In genomic region chr12:40139484-40140245, GRCm38 (mm10) we compare ENCODE assay signal across 26 mouse cellular contexts. TPM values are rescaled to one million over a fixed set of nuclear protein-coding genes. Genes with fewer than 3 reads are reported as not detected.
A peak's percentile ranks its signal among the peaks of the same experiment; 100 is the strongest.
DNase-seq lines count a peak whose midpoint lies in the region; ATAC-seq and TF ChIP-seq lines count a peak whose summit lies in the region.
"Had no signal": no experiment of that assay in that cellular context is flagged by ENCODE, and none has a peak within 500 bp of the region (broad histone marks: within the 10 kb centered on the region; RNA-seq: fewer than 3 reads in every experiment).

No protein-coding gene starts in this region.

- H3K27ac ChIP-seq in kidney, embryonic 14.5 days (ENCODE audit: low read depth, low read length), result no peak overlapping the region
- no peak overlapping the region for H3K27ac ChIP-seq in kidney, postnatal 0 days
- H3K27ac ChIP-seq in intestine, embryonic 15.5 days, result peak overlapping the region; percentile 13; the same call in 1 of the 2 replicates
- 0 out of 2 replicates have a peak overlapping the region, but pooled peaks have one; percentile 10 for H3K27ac ChIP-seq in intestine, postnatal 0 days (ENCODE audit: low read depth, low read length)
- H3K27ac ChIP-seq: forebrain, embryonic 10.5 days; forebrain, embryonic 13.5 days; heart, adult 2 months; heart, embryonic 10.5 days; heart, embryonic 13.5 days; hindbrain, embryonic 10.5 days; hindbrain, embryonic 13.5 days had no signal

- no peak overlapping the region for H3K9ac ChIP-seq in kidney, embryonic 14.5 days (ENCODE audit: low read depth, low read length)
- no peak overlapping the region for H3K9ac ChIP-seq in kidney, postnatal 0 days (ENCODE audit: low read depth, low read length)
- H3K9ac ChIP-seq in intestine, embryonic 15.5 days, result no peak overlapping the region
- H3K9ac ChIP-seq in intestine, postnatal 0 days (ENCODE audit: low read depth, low read length), result no peak overlapping the region
- H3K9ac ChIP-seq: forebrain, embryonic 13.5 days; heart, embryonic 13.5 days; hindbrain, embryonic 13.5 days had no signal

- H3K27me3 ChIP-seq in kidney, embryonic 14.5 days (ENCODE audit: control insufficient read depth, insufficient read depth, low read length), result no peaks in the 10 kb centered on the region
- no peaks in the 10 kb centered on the region for H3K27me3 ChIP-seq in kidney, postnatal 0 days (ENCODE audit: insufficient read depth, low read length)
- no peaks in the 10 kb centered on the region for H3K27me3 ChIP-seq in intestine, embryonic 15.5 days (replicated peaks)
- H3K27me3 ChIP-seq in intestine, postnatal 0 days (replicated peaks; ENCODE audit: control insufficient read depth, insufficient read depth, low read length), result no peaks in the 10 kb centered on the region
- H3K27me3 ChIP-seq: CH12.LX; hindbrain, embryonic 13.5 days; Patski had no signal

- 0 out of 2 replicates have a peak, but pooled peaks have one; percentile 20 for ATAC-seq in kidney, embryonic 14.5 days (ENCODE audit: low FRiP score, low TSS enrichment)
- ATAC-seq in kidney, postnatal 0 days (replicated peaks; ENCODE audit: low FRiP score, low read depth), result no peak
- ATAC-seq in intestine, embryonic 15.5 days, result peak; percentile 90
- ATAC-seq in intestine, postnatal 0 days, result peak; percentile 90
- ATAC-seq: forebrain, embryonic 13.5 days; forebrain, embryonic 16.5 days; Patski had no signal

- 69% methylated on average over 8 of the region's 8 CpGs for WGBS in kidney, embryonic 14.5 days
- 65% methylated on average over 8 of the region's 8 CpGs for WGBS in kidney, postnatal 0 days
- WGBS in intestine, embryonic 15.5 days, result 64% methylated on average over 8 of the region's 8 CpGs
- 44% methylated on average over 8 of the region's 8 CpGs for WGBS in intestine, postnatal 0 days

- TF ChIP-seq CTCF in kidney, postnatal 0 days (IDR thresholded peaks at IDR 0.05; ENCODE audit: low read depth), result no peak
- no peak for TF ChIP-seq CTCF in intestine, postnatal 0 days (IDR thresholded peaks at IDR 0.05; ENCODE audit: low read depth)

- H3K4me1 ChIP-seq in kidney, embryonic 14.5 days (ENCODE audit: control insufficient read depth, insufficient read depth, low read length), result no peaks in the 10 kb centered on the region
- no peaks in the 10 kb centered on the region for H3K4me1 ChIP-seq in kidney, postnatal 0 days (replicated peaks; ENCODE audit: insufficient read depth, low read length)
- H3K4me1 ChIP-seq in intestine, embryonic 15.5 days (replicated peaks), result no peaks in the 10 kb centered on the region
- H3K4me1 ChIP-seq in intestine, postnatal 0 days (replicated peaks; ENCODE audit: control insufficient read depth, insufficient read depth, low read length), result no peaks in the 10 kb centered on the region
- H3K4me1 ChIP-seq: forebrain, embryonic 10.5 days; forebrain, embryonic 13.5 days; heart, embryonic 10.5 days; heart, embryonic 13.5 days; hindbrain, embryonic 10.5 days; hindbrain, embryonic 13.5 days had no signal

- no peak overlapping the region for H3K4me3 ChIP-seq in kidney, embryonic 14.5 days (ENCODE audit: low read length)
- H3K4me3 ChIP-seq in kidney, postnatal 0 days (replicated peaks; ENCODE audit: low read depth, low read length), result no peak overlapping the region
- no peak overlapping the region for H3K4me3 ChIP-seq in intestine, embryonic 15.5 days (replicated peaks)
- H3K4me3 ChIP-seq in intestine, postnatal 0 days (ENCODE audit: low read depth, low read length), result no peak overlapping the region
- H3K4me3 ChIP-seq: forebrain, embryonic 10.5 days; forebrain, embryonic 13.5 days; heart, adult 2 months; heart, embryonic 10.5 days; heart, embryonic 13.5 days; hindbrain, embryonic 10.5 days; hindbrain, embryonic 13.5 days had no signal

- no peaks in the 10 kb centered on the region for H3K9me3 ChIP-seq in kidney, embryonic 14.5 days (ENCODE audit: control insufficient read depth, low read length)
- no peaks in the 10 kb centered on the region for H3K9me3 ChIP-seq in kidney, postnatal 0 days (replicated peaks; ENCODE audit: low read length)
- no peaks in the 10 kb centered on the region for H3K9me3 ChIP-seq in intestine, embryonic 15.5 days
- H3K9me3 ChIP-seq in intestine, postnatal 0 days (ENCODE audit: control insufficient read depth), result no peaks in the 10 kb centered on the region
- H3K9me3 ChIP-seq: forebrain, embryonic 10.5 days; forebrain, embryonic 13.5 days; G1E; heart, embryonic 10.5 days; heart, embryonic 13.5 days; hindbrain, embryonic 10.5 days; hindbrain, embryonic 13.5 days had no signal

- no peak for DNase-seq in kidney, adult 11 months
- peak; percentile 11 for DNase-seq in kidney, postnatal 0 days (ENCODE audit: low spot score)
- DNase-seq in kidney, adult 8-10 months, result no peak
- DNase-seq in heart, postnatal 4 days, result no peak
- DNase-seq: adrenal gland, postnatal 10 days; adrenal gland, postnatal 36 days; cerebellum, adult 18-20 months; cerebellum, adult 9-10 months; cerebellum, postnatal 14 days; gastrocnemius, postnatal 10 days; gastrocnemius, postnatal 36 days; heart, adult 2 months had no signal

- H3K4me2 ChIP-seq in kidney, embryonic 14.5 days (replicated peaks; ENCODE audit: low read depth, low read length), result no peak overlapping the region
- no peak overlapping the region for H3K4me2 ChIP-seq in kidney, postnatal 0 days (ENCODE audit: low read length)
- no peak overlapping the region for H3K4me2 ChIP-seq in intestine, embryonic 15.5 days (replicated peaks)
- peak overlapping the region; percentile 1; the same call in 1 of the 2 replicates for H3K4me2 ChIP-seq in intestine, postnatal 0 days (replicated peaks; ENCODE audit: low read depth)
- H3K4me2 ChIP-seq: forebrain, embryonic 13.5 days; heart, embryonic 13.5 days; hindbrain, embryonic 13.5 days had no signal

- no peaks in the 10 kb centered on the region for H3K36me3 ChIP-seq in kidney, embryonic 14.5 days (ENCODE audit: control insufficient read depth, insufficient read depth, low read length)
- H3K36me3 ChIP-seq in kidney, postnatal 0 days (ENCODE audit: insufficient read depth, low read length), result no peaks in the 10 kb centered on the region
- no peaks in the 10 kb centered on the region for H3K36me3 ChIP-seq in intestine, embryonic 15.5 days
- no peaks in the 10 kb centered on the region for H3K36me3 ChIP-seq in intestine, postnatal 0 days (ENCODE audit: control insufficient read depth, insufficient read depth)
- H3K36me3 ChIP-seq: forebrain, embryonic 10.5 days; G1E; heart, embryonic 10.5 days; heart, embryonic 13.5 days; hindbrain, embryonic 10.5 days; hindbrain, embryonic 13.5 days had no signal

RNA-seq across cellular contexts. Expression of gene Scin, which starts 5.6 kb away (rescaled TPM):
- polyA plus RNA-seq in kidney, embryonic 14.5 days (2014; fragmentation: Nextera tagmentation; extraction: Ambion mirVana), result 5.2 and 8.4 TPM in 2 replicates
- 56.9 and 60.9 TPM in 2 replicates for polyA plus RNA-seq in kidney, postnatal 0 days (2015; fragmentation: Nextera tagmentation; extraction: Ambion mirVana)
- 43.7 and 46.1 TPM in 2 replicates for polyA plus RNA-seq in intestine, embryonic 15.5 days (2015; fragmentation: Nextera tagmentation; extraction: Ambion mirVana)
- 29.2 and 29.3 TPM in 2 replicates for polyA plus RNA-seq in intestine, postnatal 0 days (2015; fragmentation: Nextera tagmentation; extraction: Ambion mirVana)
- total RNA-seq in heart, postnatal 4 days (2021), result 1 to 10 TPM; 2.3 to 2.5 TPM
- total RNA-seq: CH12.LX had no signal
- polyA plus RNA-seq: forebrain, embryonic 10.5 days; forebrain, embryonic 13.5 days; forebrain, embryonic 16.5 days; G1E had no signal

RNA-seq across cellular contexts. Expression of gene Lsmem1, which starts 59.6 kb away (rescaled TPM):
- polyA plus RNA-seq in kidney, embryonic 14.5 days (2014; fragmentation: Nextera tagmentation; extraction: Ambion mirVana), result not detected in 2 replicates
- polyA plus RNA-seq in kidney, postnatal 0 days (2015; fragmentation: Nextera tagmentation; extraction: Ambion mirVana), result 0.13 TPM in 1 of 2 replicates, not detected in the other
- not detected in 2 replicates for polyA plus RNA-seq in intestine, embryonic 15.5 days (2015; fragmentation: Nextera tagmentation; extraction: Ambion mirVana)
- polyA plus RNA-seq in intestine, postnatal 0 days (2015; fragmentation: Nextera tagmentation; extraction: Ambion mirVana), result not detected in 2 replicates
- total RNA-seq in heart, postnatal 4 days (2021), result 10 to 100 TPM; 23.4 to 23.6 TPM
- total RNA-seq: adrenal gland, postnatal 36 days; CH12.LX; granulocyte monocyte progenitor cell, adult 5-6 weeks had no signal
- polyA plus RNA-seq: forebrain, embryonic 10.5 days; forebrain, embryonic 13.5 days; forebrain, embryonic 16.5 days; G1E; hindbrain, embryonic 10.5 days; Patski had no signal

Comparison
In these comparisons a context has a peak if more than half of its experiments do, and no peak if none do; other contexts are left out.
1. H3K27ac ChIP-seq: peak in intestine, embryonic 15.5 days (single experiment) and intestine, postnatal 0 days (single experiment); none in kidney, embryonic 14.5 days (single experiment) and kidney, postnatal 0 days (single experiment).